Mouse (Mus musculus): ENCODE results near the gene Itprid2.

DNA sequence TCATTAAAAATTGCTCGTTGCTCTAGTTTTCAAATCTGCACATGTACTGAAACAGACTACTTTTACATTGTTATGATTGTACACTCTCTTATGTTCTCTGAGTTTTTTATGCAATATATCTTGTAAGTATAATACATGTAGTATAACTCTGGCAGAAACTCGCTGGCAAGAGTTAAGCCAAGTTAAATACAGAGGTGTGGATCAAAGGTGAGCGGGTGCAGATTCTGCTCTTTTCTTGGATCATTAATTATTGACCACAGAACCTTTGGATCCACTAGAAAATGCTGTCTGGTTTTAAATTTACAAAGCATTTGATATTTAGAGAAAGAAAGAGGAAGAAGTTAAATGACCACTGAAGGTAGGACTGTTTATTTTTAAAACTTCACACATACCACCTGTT lies 16.5 kb downstream of the Itprid2 start:
- TF ChIP-seq EP300 (IDR thresholded peaks at IDR 0.05; ENCODE audit: low read depth): no peak
- no peak for TF ChIP-seq CTCF (IDR thresholded peaks at IDR 0.05; ENCODE audit: low read depth)
